Mouse (Mus musculus) lung, embryonic 15.5 days (tissue): ENCODE results near the gene Pigq. TPM values are rescaled to one million over a fixed set of nuclear protein-coding genes. Genes with fewer than 3 reads are reported as not detected.

ENCODE experiments used
- ATAC-seq: fragments of 200-750 bp; cut with Nextera tagmentation; 2 replicates; pipeline ENCODE4 v1.8.0; 2017; ENCODE audit warnings: moderate number of reproducible peaks, borderline replicate concordance; ENCODE audit not compliant: low FRiP score, low TSS enrichment; ENCODE audit errors: extremely low read depth
- H3K27ac ChIP-seq: fragments of 300-500 bp; sonication (generic); 2 replicates; pipeline ENCODE4 v1.5.1; 2015; ENCODE audit warnings: moderate library complexity, mild to moderate bottlenecking, inconsistent platforms
- H3K27me3 ChIP-seq: fragments of 300-500 bp; sonication (generic); 2 replicates; pipeline ENCODE4 v1.6.1; 2015; ENCODE audit warnings: inconsistent platforms
- H3K36me3 ChIP-seq: fragments of 300-500 bp; sonication (generic); 2 replicates; pipeline ENCODE4 v1.6.1; 2015; ENCODE audit warnings: inconsistent platforms
- H3K4me1 ChIP-seq: fragments of 300-500 bp; sonication (generic); 2 replicates; pipeline ENCODE4 v1.6.1; 2015; ENCODE audit warnings: inconsistent platforms
- H3K4me2 ChIP-seq: fragments of 300-500 bp; sonication (generic); 2 replicates; pipeline ENCODE4 v1.6.1; 2015; ENCODE audit warnings: inconsistent platforms, mild to moderate bottlenecking, moderate library complexity
- H3K4me3 ChIP-seq: fragments of 300-500 bp; sonication (generic); 2 replicates; pipeline ENCODE4 v1.5.1; 2015; ENCODE audit warnings: mild to moderate bottlenecking, inconsistent platforms
- H3K9ac ChIP-seq: fragments of 300-500 bp; sonication (generic); 2 replicates; pipeline ENCODE4 v1.6.1; 2015; ENCODE audit warnings: inconsistent platforms
- H3K9me3 ChIP-seq: fragments of 300-500 bp; sonication (generic); 2 replicates; pipeline ENCODE4 v1.6.1; 2016; ENCODE audit warnings: inconsistent platforms
- WGBS: fragments of 180-500 bp; shearing (Covaris S2); methylation state at CpG from one replicate; pipeline ENCODE4 v1.1.7; 2015; 5-methylcytosine and 5-hydroxymethylcytosine counted together
- polyA plus RNA-seq: library from polyadenylated mRNA; unstranded; fragments of >200 nt; fragmentation: Nextera tagmentation; extraction: Ambion mirVana; gene quantifications from 2 replicates; pipeline ENCODE4 v1.2.1, GENCODE M21; 2015

The Pigq gene
- polyA plus RNA-seq, 1 experiment from 2014 or later: 65.0 TPM

GRCm38 (mm10) chr17:25945517-25946155 lies 900 bp upstream of the Pigq start:
- Histone ChIP-seq H3K4me3 (no peak overlapping the region), H3K27me3 (peaks cover 11% of the 10 kb centered on the region), H3K9ac (no peak overlapping the region), H3K4me1 (peaks cover 11% of the 10 kb centered on the region), H3K27ac (no peak overlapping the region), H3K36me3 (no peaks in the 10 kb centered on the region), H3K4me2 (no peak overlapping the region), H3K9me3 (no peaks in the 10 kb centered on the region)
- ATAC-seq: no peak
- 65% methylated on average over 9 of the region's 9 CpGs for WGBS

- no peak overlapping the region for H3K4me2 ChIP-seq
Measured at GRCm38 (mm10) chr17:25943769-25944168, 967 bp downstream of the Pigq start.

GRCm38 (mm10) chr17:25943221-25943620 lies 1.5 kb downstream of the Pigq start:
- no peak overlapping the region for H3K27ac ChIP-seq
- peaks cover 12% of the 10 kb centered on the region for H3K4me1 ChIP-seq
- no peak for ATAC-seq

More at GRCm38 (mm10) chr17:25943769-25944168, 967 bp downstream of the Pigq start:
- H3K9me3 ChIP-seq: no peaks in the 10 kb centered on the region
- H3K9ac ChIP-seq: no peak overlapping the region
- H3K4me3 ChIP-seq: no peak overlapping the region
- peaks cover 12% of the 10 kb centered on the region for H3K4me1 ChIP-seq
- no peaks in the 10 kb centered on the region for H3K27me3 ChIP-seq
- H3K36me3 ChIP-seq: no peaks in the 10 kb centered on the region; the same call in 1 of the 2 replicates
- 60% methylated on average over 9 of the region's 9 CpGs for WGBS
- H3K27ac ChIP-seq: no peak overlapping the region
- no peak for ATAC-seq

GRCm38 (mm10) chr17:25942597-25943151 lies 2.1 kb downstream of the Pigq start:
- peak overlapping the region; percentile 74; the same call in 1 of the 2 replicates for H3K4me2 ChIP-seq
- no peak for ATAC-seq
- 0 out of 2 replicates have a peak overlapping the region, but pooled peaks have one; percentile 90 for H3K27ac ChIP-seq
- WGBS: 77% methylated on average over 2 of the region's 2 CpGs
- no peaks in the 10 kb centered on the region for H3K27me3 ChIP-seq
- no peaks in the 10 kb centered on the region for H3K9me3 ChIP-seq
- no peaks in the 10 kb centered on the region; the same call in 1 of the 2 replicates for H3K36me3 ChIP-seq
- H3K9ac ChIP-seq: no peak overlapping the region
- H3K4me3 ChIP-seq: peak overlapping the region; percentile 97; the same call in 1 of the 2 replicates
- H3K4me1 ChIP-seq: peaks cover 12% of the 10 kb centered on the region

More at GRCm38 (mm10) chr17:25943221-25943620, 1.5 kb downstream of the Pigq start:
- H3K9me3 ChIP-seq: no peaks in the 10 kb centered on the region
- no peaks in the 10 kb centered on the region; the same call in 1 of the 2 replicates for H3K36me3 ChIP-seq
- WGBS: 81% methylated on average over 3 of the region's 3 CpGs
- H3K4me2 ChIP-seq: no peak overlapping the region
- H3K27me3 ChIP-seq: no peaks in the 10 kb centered on the region
- no peak overlapping the region for H3K9ac ChIP-seq
- H3K4me3 ChIP-seq: no peak overlapping the region

DNA sequence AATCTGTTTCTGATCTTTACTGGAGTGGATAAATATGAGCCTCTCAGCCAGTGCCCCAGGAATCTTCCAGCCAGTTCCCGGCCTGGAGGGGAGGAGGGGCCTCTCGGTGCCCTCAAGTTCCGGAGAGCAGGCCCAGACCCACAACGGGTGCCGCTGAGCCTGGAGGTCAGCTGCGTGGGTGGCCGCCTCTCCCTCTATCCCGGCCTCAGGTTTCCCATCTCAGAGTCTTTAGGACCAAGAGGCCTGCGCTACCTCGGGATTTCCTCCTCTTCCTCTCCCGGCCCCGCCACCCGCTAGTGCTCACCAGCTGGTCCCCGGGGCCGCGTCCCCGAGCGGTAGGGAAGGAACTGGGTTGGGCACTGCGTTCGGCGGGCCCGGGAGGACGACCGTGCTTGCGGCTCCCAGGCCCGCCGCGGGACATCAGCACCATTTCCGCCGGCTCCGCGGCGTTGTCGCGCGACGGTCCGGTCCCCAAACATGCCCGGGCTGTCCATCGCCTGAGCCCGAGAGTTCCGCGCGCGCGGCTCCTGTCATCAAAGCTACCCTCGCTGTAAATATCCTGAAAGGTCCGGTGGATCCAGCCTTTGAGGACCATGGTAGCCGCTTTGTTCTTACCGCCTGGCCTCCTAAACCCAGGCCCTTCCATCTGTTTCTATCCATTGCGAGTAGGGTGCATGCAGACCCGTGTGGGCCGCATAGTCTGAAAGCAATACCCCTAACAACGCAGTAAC lies 3.1 kb downstream of the Pigq start:
- peak overlapping the region; percentile 90 for H3K27ac ChIP-seq
- peak overlapping the region; percentile 74 for H3K4me2 ChIP-seq
- no peaks in the 10 kb centered on the region for H3K9me3 ChIP-seq
- ATAC-seq: peak; percentile 43; the same call in 1 of the 2 replicates
- H3K36me3 ChIP-seq: peaks cover 5% of the 10 kb centered on the region
- WGBS: 3% methylated on average over 54 of the region's 54 CpGs
- H3K9ac ChIP-seq: peak overlapping the region; percentile 99
- H3K4me3 ChIP-seq: peak overlapping the region; percentile 97
- no peaks in the 10 kb centered on the region for H3K27me3 ChIP-seq
- H3K4me1 ChIP-seq: peaks cover 12% of the 10 kb centered on the region

GRCm38 (mm10) chr17:25934526-25934925 lies 10.2 kb downstream of the Pigq start:
- 93% methylated on average over 1 of the region's 1 CpGs for WGBS
- H3K36me3 ChIP-seq: peaks cover 70% of the 10 kb centered on the region

DNA sequence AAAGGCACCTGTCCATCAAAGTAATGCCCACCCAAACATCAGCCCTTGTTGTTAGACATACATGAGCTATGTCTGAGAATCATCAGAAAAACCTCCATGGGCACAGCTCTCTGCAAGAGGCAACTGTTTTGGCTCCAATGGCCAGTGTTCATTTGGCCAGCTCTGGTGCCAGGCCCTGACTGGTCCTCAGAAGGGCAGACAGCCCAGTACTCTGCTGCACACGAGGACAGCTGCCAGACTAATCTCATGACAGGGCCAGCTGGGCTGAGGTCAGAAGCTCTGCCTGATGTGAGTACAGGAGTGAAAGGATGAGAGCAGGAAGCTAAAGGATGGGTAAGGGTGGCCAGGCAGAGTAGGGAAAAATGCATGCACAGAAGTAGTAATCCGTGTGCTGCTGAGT lies 19.4 kb downstream of the Pigq start:
- H3K4me3 ChIP-seq: no peak overlapping the region
- ATAC-seq: no peak
- 63% methylated on average over 2 of the region's 2 CpGs for WGBS
- no peak overlapping the region for H3K27ac ChIP-seq
- peaks cover 39% of the 10 kb centered on the region for H3K36me3 ChIP-seq
- H3K4me2 ChIP-seq: no peak overlapping the region
- H3K9me3 ChIP-seq: no peaks in the 10 kb centered on the region
- peaks cover 6% of the 10 kb centered on the region; the same call in 1 of the 2 replicates for H3K4me1 ChIP-seq
- H3K27me3 ChIP-seq: no peaks in the 10 kb centered on the region
- no peak overlapping the region for H3K9ac ChIP-seq

More at GRCm38 (mm10) chr17:25934526-25934925, 10.2 kb downstream of the Pigq start:
- H3K4me3 ChIP-seq: no peak overlapping the region
- no peaks in the 10 kb centered on the region for H3K9me3 ChIP-seq
- no peak overlapping the region for H3K9ac ChIP-seq
- H3K27ac ChIP-seq: no peak overlapping the region
- ATAC-seq: no peak
- H3K4me1 ChIP-seq: no peaks in the 10 kb centered on the region
- no peaks in the 10 kb centered on the region for H3K27me3 ChIP-seq
- no peak overlapping the region for H3K4me2 ChIP-seq

DNA sequence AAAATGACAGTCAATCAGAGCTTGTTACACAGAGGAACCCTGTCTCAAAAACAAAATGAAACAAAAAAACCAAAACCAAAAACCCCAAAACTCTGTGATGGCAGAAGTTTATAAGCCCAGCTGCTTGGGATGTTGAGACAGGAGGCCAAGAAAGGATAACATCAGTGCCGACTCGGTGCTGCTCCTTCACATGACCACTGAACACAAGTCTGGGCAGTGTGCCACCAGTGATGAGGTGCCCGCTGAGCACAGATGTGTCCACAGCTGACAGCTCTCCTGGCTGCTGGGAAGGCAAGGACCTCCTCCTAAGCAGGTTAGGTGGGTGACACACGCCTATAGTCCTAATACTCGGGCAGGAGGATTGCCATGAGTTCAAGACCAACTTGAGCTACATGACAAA lies 22.6 kb downstream of the Pigq start:
- Histone ChIP-seq H3K27ac (no peak overlapping the region), H3K27me3 (no peaks in the 10 kb centered on the region), H3K4me2 (no peak overlapping the region), H3K4me3 (no peak overlapping the region), H3K4me1 (peaks cover 22% of the 10 kb centered on the region), H3K9me3 (no peaks in the 10 kb centered on the region), H3K9ac (no peak overlapping the region), H3K36me3 (peaks cover 16% of the 10 kb centered on the region)
- no peak for ATAC-seq
- WGBS: 67% methylated on average over 5 of the region's 5 CpGs

DNA sequence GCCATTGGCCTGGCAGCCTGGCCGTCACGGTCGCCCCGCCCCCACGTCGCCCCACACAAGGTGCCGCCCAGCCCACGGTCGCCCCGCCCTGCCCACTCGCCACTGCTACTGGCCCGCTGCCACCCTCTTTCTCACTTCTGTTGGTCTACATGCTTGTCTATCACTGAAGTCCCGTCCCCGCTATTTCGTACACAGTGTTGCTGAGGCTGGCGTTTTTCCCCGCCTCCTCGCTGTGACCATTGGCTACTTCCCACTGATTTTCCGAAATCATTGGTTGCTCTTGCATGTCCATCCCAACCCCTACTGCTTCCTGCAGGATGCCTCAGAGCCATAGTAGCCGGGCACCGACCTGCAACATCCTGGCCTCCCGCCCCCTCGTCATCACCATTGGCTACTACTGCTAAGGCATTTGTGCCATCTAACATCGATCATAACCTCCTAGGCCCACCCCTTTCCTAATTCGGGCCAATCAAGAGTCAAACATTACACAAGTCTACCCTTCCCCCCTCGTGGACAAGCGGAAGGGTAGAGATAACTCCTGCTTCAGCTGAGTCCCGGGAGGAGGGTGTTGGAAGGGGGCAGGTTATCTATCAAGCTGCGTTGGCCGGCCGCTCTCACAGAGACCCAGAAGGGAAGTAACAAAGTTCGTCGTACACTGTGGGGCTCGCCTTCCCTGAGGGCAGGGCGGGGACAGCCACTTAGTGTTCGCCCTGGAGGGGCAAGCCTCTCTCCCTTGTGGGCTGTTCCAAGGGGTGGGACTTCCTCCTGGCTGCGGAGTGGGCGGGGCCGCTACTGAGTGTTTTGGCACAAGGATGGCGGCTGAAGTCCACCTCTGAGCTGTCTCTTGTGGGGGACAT lies 24.7 kb downstream of the Pigq start:
- Histone ChIP-seq H3K27me3 (no peaks in the 10 kb centered on the region), H3K9ac (peak overlapping the region; percentile 56), H3K4me2 (peak overlapping the region; percentile 85), H3K36me3 (peaks cover 5% of the 10 kb centered on the region; the same call in 1 of the 2 replicates), H3K4me3 (peak overlapping the region; percentile 84), H3K27ac (peak overlapping the region; percentile 96), H3K4me1 (peaks cover 22% of the 10 kb centered on the region), H3K9me3 (no peaks in the 10 kb centered on the region)
- ATAC-seq: peak; percentile 98
- WGBS: under 1% methylated on average over 40 of the region's 40 CpGs

DNA sequence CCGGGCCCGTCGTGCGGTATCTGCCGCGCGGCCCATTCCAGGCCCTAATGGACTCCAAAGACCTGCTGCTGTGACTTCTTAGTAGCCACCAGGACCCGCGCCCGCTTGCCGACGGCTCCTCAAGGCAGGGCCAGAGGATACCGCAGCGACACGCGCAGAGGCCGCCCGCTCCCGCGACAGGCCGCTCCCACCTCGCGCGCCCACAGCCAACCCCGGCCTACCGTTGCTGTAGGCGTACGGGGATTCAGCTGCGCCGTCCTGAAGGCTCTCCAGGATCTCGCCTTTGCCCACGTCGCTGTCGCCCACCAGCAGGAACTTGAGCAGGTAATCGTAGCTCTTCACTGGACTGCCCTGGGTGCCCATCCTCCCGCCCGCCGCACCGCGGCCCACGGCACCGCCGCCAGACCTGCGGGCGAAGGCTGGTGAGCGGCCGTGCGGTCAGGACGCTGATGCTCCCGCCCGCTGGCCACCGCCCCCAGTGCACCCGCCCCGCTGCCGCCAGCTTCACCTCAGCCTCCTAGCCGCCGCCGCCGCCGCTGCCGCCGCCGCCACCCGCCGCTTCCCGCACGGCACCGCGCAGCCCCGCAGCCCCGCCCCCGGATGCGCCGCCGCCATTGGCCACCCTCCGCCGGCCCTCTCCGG lies 25.5 kb downstream of the Pigq start, which contains the start of gene Rab40c:
Rab40c (minus strand) TSS at position 584 of the 642 bp plus-strand sequence.
- H3K4me3 ChIP-seq: peak within 1 kb of the TSS; percentile 84
- H3K4me2 ChIP-seq: peak within 1 kb of the TSS; percentile 85
- no peaks in the 10 kb centered on the region for H3K9me3 ChIP-seq
- ATAC-seq: no peak
- no peaks in the 10 kb centered on the region for H3K27me3 ChIP-seq
- peaks cover 26% of the 10 kb centered on the region for H3K4me1 ChIP-seq
- H3K9ac ChIP-seq: peak within 1 kb of the TSS; percentile 85
- WGBS: under 1% methylated on average over 58 of the region's 78 CpGs
- peaks cover 5% of the 10 kb centered on the region; the same call in 1 of the 2 replicates for H3K36me3 ChIP-seq
- H3K27ac ChIP-seq: peak within 1 kb of the TSS; percentile 96
